Mouse (Mus musculus) small intestine, adult 2 months (tissue): Measurements from ENCODE around the gene Vps45.

ENCODE experiments used
- CTCF ChIP-seq: fragments of 200-500 bp; IDR thresholded peaks from 2 replicates; pipeline ENCODE4 v1.5.1; 2012; ENCODE audit warnings: low read depth, mild to moderate bottlenecking, control low read depth, inconsistent platforms, low read length, moderate library complexity, mixed read lengths; ENCODE audit not compliant: insufficient replicate concordance, insufficient read length; ENCODE audit errors: extremely low read depth
- POLR2A ChIP-seq: fragments of 200-500 bp; IDR thresholded peaks from 2 replicates; pipeline ENCODE4 v1.6.1; 2012; ENCODE audit warnings: low read depth, mild to moderate bottlenecking, control low read depth, inconsistent platforms, low read length, moderate library complexity

DNA sequence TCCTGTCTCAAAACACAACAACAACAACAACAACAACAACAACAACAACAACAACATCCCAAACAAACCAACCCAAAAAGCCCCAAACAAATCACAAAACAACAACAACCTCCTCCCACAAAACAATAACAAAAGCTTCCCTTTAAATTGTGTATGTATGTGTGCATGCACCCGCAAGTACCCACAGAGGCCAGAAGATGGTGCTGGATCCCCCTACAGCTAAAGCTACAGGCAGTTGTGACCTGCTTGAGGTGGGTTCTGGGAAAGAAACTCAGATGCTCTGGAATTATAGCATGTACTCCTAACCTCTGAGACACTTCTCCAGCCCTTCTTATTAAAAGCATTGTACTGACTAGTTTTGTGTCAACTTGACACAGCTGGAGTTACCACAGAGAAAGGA lies 22.7 kb upstream of the Vps45 start:
- TF ChIP-seq CTCF (peak; percentile 55; the same call in 1 of the 2 replicates), POLR2A (no peak)
